8 mouse cellular contexts compared by ENCODE assay signal in the genomic region with DNA sequence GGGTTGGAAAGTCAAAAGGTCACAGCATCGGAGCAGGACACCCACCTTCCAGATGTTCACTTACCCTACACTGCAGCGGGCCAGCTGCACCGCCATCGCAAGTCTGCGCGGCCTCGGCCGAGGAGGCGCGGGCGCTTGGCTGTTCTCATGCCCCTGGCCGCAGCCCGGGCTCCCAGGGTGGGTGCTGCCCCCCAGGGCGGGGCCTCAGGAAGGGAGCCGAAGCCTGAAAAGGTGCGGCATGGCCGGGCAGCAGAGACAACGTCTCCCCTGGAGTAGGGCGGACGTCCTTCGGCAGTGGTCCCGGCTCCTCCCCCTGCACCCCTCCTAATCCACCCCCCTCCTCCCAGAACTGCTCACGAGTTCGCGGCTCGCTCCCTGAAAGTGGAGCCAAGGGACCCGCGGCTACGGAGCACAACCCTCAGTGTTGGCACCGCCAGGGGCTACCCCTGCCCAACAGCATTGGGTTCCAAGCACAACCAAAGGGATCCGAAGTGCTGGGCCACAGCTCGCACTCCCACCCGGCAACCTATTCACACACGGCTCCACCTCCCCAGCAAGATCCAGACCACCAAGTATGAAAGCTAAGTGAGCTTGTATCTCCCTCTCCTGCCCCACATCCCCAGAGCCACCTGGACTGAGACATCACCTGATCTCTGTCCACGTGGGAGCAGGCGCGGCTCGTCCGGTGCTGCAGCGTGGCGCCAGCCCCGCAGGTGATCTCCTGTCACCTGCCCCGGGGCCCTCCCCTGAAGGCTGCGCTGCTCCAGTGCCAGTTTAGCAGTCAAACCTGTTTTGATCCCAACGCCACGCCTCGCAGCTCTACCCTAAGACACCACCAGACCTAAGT.
DNase-seq lines count a peak whose midpoint lies in the region; ATAC-seq lines count a peak whose summit lies in the region.

No protein-coding gene starts in this region.

- no peaks in the 10 kb centered on the region for H3K9me3 ChIP-seq in heart, embryonic 10.5 days
- H3K9me3 ChIP-seq in lung, embryonic 15.5 days = no peaks in the 10 kb centered on the region
- no peaks in the 10 kb centered on the region for H3K9me3 ChIP-seq in neural tube, embryonic 14.5 days (ENCODE audit: control insufficient read depth, low read length)

- peak overlapping the region; percentile 96 for H3K4me2 ChIP-seq in lung, embryonic 15.5 days
- peak overlapping the region; percentile 85 for H3K4me2 ChIP-seq in neural tube, embryonic 14.5 days (ENCODE audit: low read depth, low read length)

- H3K27me3 ChIP-seq in heart, embryonic 10.5 days (ENCODE audit: insufficient read depth, poor library complexity, severe bottlenecking) = peaks cover 24% of the 10 kb centered on the region; the same call in 1 of the 2 replicates
- no peaks in the 10 kb centered on the region for H3K27me3 ChIP-seq in lung, embryonic 15.5 days
- no peaks in the 10 kb centered on the region for H3K27me3 ChIP-seq in neural tube, embryonic 14.5 days (ENCODE audit: control insufficient read depth, insufficient read depth, low read length)

- peak overlapping the region; percentile 48 for H3K9ac ChIP-seq in lung, embryonic 15.5 days
- H3K9ac ChIP-seq in neural tube, embryonic 14.5 days (replicated peaks; ENCODE audit: low read depth, low read length) = peak overlapping the region; percentile 68

- WGBS in heart, embryonic 10.5 days = under 1% methylated on average over 47 of the region's 47 CpGs
- WGBS in lung, embryonic 15.5 days = 1% methylated on average over 46 of the region's 47 CpGs
- under 1% methylated on average over 47 of the region's 47 CpGs for WGBS in neural tube, embryonic 14.5 days

- peak overlapping the region; percentile 74 for H3K4me3 ChIP-seq in heart, embryonic 10.5 days
- H3K4me3 ChIP-seq in lung, embryonic 15.5 days = peak overlapping the region; percentile 54
- peak overlapping the region; percentile 56 for H3K4me3 ChIP-seq in neural tube, embryonic 14.5 days (ENCODE audit: low read depth, low read length)

- H3K27ac ChIP-seq in heart, embryonic 10.5 days = peak overlapping the region; percentile 80
- no peak overlapping the region for H3K27ac ChIP-seq in lung, embryonic 15.5 days
- no peak overlapping the region for H3K27ac ChIP-seq in neural tube, embryonic 14.5 days (ENCODE audit: low read depth, low read length)

- H3K36me3 ChIP-seq in heart, embryonic 10.5 days = no peaks in the 10 kb centered on the region
- H3K36me3 ChIP-seq in lung, embryonic 15.5 days = no peaks in the 10 kb centered on the region
- H3K36me3 ChIP-seq in neural tube, embryonic 14.5 days (ENCODE audit: control insufficient read depth, insufficient read depth, low read length) = no peaks in the 10 kb centered on the region

- ATAC-seq in lung, embryonic 15.5 days (ENCODE audit: borderline replicate concordance, extremely low read depth, low FRiP score, low TSS enrichment) = peak; percentile 77
- ATAC-seq in neural tube, embryonic 14.5 days (ENCODE audit: low read depth) = peak; percentile 85

- H3K4me1 ChIP-seq in heart, embryonic 10.5 days = peaks cover 14% of the 10 kb centered on the region
- H3K4me1 ChIP-seq in lung, embryonic 15.5 days = peaks cover 13% of the 10 kb centered on the region
- 0 out of 2 replicates have a peak, but pooled peaks cover 5% of the 10 kb centered on the region for H3K4me1 ChIP-seq in neural tube, embryonic 14.5 days (ENCODE audit: control insufficient read depth, insufficient read depth, low read length)

- DNase-seq in ovary, postnatal 36 days (ENCODE audit: low spot score) = peak; percentile 11
- DNase-seq in ovary, postnatal 10 days (ENCODE audit: low spot score) = no peak
- peak; percentile 83 for DNase-seq in cerebellum, adult 9-11 months
- DNase-seq in heart, embryonic 10.5 days (ENCODE audit: low spot score) = no peak
- peak; percentile 14 for DNase-seq in kidney, adult 9 months
- peak; percentile 81 for DNase-seq in yolk sac, embryonic 10.5 days (ENCODE audit: low spot score)

Comparison
In these comparisons a context has a peak if more than half of its experiments do, and no peak if none do; other contexts are left out.
1. DNase-seq: peak in ovary, postnatal 36 days (single experiment), cerebellum, adult 9-11 months (single experiment), kidney, adult 9 months (single experiment) and yolk sac, embryonic 10.5 days (single experiment); none in ovary, postnatal 10 days (single experiment) and heart, embryonic 10.5 days (single experiment).
2. Peak in every context shown above with its lines, with median percentiles within 50 percentile points of each other: H3K4me3 ChIP-seq.